Mouse (Mus musculus): ENCODE measurements around the gene Rusc1.
"Not testable (repeated sequence)": the region's sequence is repeated elsewhere in the genome, so short reads cannot be mapped to it uniquely, and the experiment has no call there.

Gene Rusc1

GRCm38 (mm10) chr3:89092509-89093090 lies 511 bp downstream of the Rusc1 start:
- no peak for DNase-seq (ENCODE audit: low read depth, low spot score)

GRCm38 (mm10) chr3:89091811-89092508 lies 1.2 kb downstream of the Rusc1 start:
- no peak for DNase-seq (ENCODE audit: low read depth, low spot score)

- peak; percentile 60 for DNase-seq (ENCODE audit: low read depth, low spot score)
Measured at GRCm38 (mm10) chr3:89090694-89091655, 2.1 kb downstream of the Rusc1 start.

GRCm38 (mm10) chr3:89089882-89090591 lies 3.1 kb downstream of the Rusc1 start:
- no peak for DNase-seq (ENCODE audit: low read depth, low spot score)

- no peak for DNase-seq (ENCODE audit: low read depth, low spot score)
Measured at GRCm38 (mm10) chr3:89088974-89089373, 4.1 kb downstream of the Rusc1 start.

- peak; percentile 70 for DNase-seq (ENCODE audit: low read depth, low spot score)
Measured at GRCm38 (mm10) chr3:89087338-89088110, 5.6 kb downstream of the Rusc1 start.

- DNase-seq (ENCODE audit: low read depth, low spot score): no peak
Measured at GRCm38 (mm10) chr3:89084654-89085190, 8.4 kb downstream of the Rusc1 start.

GRCm38 (mm10) chr3:89084133-89084532 lies 9.0 kb downstream of the Rusc1 start:
- DNase-seq (ENCODE audit: low read depth, low spot score): no peak

- not testable (repeated sequence) for DNase-seq (ENCODE audit: low read depth, low spot score)
Measured at GRCm38 (mm10) chr3:89082287-89082686, 10.8 kb downstream of the Rusc1 start.

- no peak for DNase-seq (ENCODE audit: low read depth, low spot score)
Measured at GRCm38 (mm10) chr3:89077383-89077782, 15.7 kb downstream of the Rusc1 start.

- no peak for DNase-seq (ENCODE audit: low read depth, low spot score)
Measured at GRCm38 (mm10) chr3:89067265-89067664, 25.8 kb downstream of the Rusc1 start.

- DNase-seq (ENCODE audit: low read depth, low spot score): no peak
Measured at GRCm38 (mm10) chr3:89061696-89062095, 31.4 kb downstream of the Rusc1 start.

GRCm38 (mm10) chr3:89058783-89059182 lies 34.3 kb downstream of the Rusc1 start:
- DNase-seq (ENCODE audit: low read depth, low spot score): peak; percentile 17

- no peak for DNase-seq (ENCODE audit: low read depth, low spot score)
Measured at GRCm38 (mm10) chr3:89058361-89058760, 34.8 kb downstream of the Rusc1 start.

- no peak for DNase-seq (ENCODE audit: low read depth, low spot score)
Measured at GRCm38 (mm10) chr3:89043359-89043758, 49.8 kb downstream of the Rusc1 start.

All from retina, postnatal 7 days (tissue).